Mouse (Mus musculus): ENCODE measurements around the gene Gramd4. TPM values are rescaled to one million over a fixed set of nuclear protein-coding genes. Genes with fewer than 3 reads are reported as not detected.
A peak's percentile ranks its signal among the peaks of the same experiment; 100 is the strongest.

Gene Gramd4
- polyA plus RNA-seq, 1 experiment from 2014 or later = 6.4 TPM

DNA sequence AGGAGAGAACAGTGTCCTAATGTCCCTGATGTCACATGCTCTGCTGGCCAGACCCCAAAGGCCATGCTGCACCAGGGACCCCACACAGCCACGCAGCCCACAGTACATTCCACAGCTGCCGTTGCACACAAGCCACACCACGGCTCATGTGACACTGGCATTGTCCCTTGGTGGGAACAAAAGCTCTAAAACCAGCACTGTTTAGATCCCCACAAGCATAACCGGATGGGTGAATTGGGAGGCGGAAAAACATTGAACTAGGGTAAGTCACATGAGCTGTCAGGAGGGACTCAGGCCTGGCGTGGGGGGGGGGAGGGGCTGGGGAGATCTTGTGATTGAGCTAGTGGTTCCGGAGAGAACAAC lies 111.0 kb downstream of the Gramd4 start:
- 64% methylated on average over 7 of the region's 7 CpGs for WGBS
- H3K36me3 ChIP-seq (ENCODE audit: control insufficient read depth, insufficient read depth) = peaks cover 7% of the 10 kb centered on the region; the same call in 1 of the 2 replicates
- no peak overlapping the region for H3K4me2 ChIP-seq (replicated peaks; ENCODE audit: low read depth)
- TF ChIP-seq CTCF (IDR thresholded peaks at IDR 0.05; ENCODE audit: low read depth) = no peak
- H3K4me3 ChIP-seq (ENCODE audit: low read depth, low read length) = no peak overlapping the region
- H3K9me3 ChIP-seq (ENCODE audit: control insufficient read depth) = no peaks in the 10 kb centered on the region
- H3K27me3 ChIP-seq (replicated peaks; ENCODE audit: control insufficient read depth, insufficient read depth, low read length) = no peaks in the 10 kb centered on the region
- no peak overlapping the region for H3K9ac ChIP-seq (ENCODE audit: low read depth, low read length)
- H3K27ac ChIP-seq (ENCODE audit: low read depth, low read length) = no peak overlapping the region
- ATAC-seq = no peak
- H3K4me1 ChIP-seq (replicated peaks; ENCODE audit: control insufficient read depth, insufficient read depth, low read length) = peaks cover 8% of the 10 kb centered on the region

DNA sequence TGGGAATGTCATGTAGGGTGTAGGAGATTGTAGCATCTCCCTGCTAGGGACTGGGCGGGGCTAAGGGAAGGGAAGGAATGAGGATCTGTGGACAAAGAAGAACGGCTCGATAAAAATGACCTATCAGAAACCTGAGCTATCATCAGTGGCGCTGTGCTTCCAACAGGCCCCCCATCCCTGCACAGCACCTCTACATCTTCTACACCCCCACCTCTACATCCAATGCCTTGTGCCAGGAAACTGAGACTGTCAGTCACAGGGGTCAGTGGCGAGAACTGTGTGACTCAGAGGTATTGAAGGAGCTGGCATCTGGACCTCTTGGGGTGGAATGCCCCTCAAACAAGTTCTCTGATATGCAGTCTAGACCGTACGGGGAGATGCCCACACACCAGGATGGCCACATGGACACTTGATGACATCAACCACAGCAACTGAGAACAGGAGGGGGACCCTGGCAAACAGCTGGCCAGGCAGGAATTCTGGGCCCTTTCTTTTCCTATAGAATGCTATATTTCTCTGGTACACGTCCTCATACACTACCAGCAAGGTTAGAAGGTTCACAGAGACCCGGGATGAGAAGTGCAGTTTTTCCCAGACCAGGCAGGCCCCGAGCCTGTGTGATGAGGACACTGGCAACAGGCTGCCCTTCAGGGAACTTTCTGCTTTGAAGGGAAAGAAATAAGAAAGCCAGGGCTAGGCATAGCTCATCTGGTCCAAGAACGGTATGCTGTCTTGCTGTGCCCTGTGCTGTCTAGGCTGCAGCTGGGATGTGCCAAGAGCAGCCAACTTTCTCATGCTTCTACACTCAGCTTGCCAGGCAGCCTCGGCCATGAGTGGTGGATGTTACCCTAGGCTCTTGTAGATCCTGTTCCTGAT lies 111.7 kb downstream of the Gramd4 start:
- H3K9me3 ChIP-seq (ENCODE audit: control insufficient read depth) = no peaks in the 10 kb centered on the region

DNA sequence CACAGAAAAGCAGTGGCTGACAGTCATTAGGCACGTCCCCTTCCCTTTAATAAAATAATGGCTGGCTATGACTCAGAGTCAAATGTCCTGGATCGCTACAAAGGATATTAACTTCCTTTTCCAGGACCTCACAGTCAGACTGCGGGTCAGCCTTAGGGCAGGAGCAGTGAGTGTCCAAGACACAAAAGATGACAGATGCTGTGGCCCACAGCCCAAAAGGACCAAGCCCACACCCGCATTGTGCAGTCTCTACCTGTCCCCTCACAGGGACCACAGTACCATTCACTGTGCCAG lies 112.3 kb downstream of the Gramd4 start:
- no peak for TF ChIP-seq CTCF (IDR thresholded peaks at IDR 0.05; ENCODE audit: low read depth)
- Histone ChIP-seq H3K36me3 (ENCODE audit: control insufficient read depth, insufficient read depth) (peaks cover 1% of the 10 kb centered on the region; the same call in 1 of the 2 replicates), H3K4me2 (replicated peaks; ENCODE audit: low read depth) (no peak overlapping the region), H3K4me1 (replicated peaks; ENCODE audit: control insufficient read depth, insufficient read depth, low read length) (peaks cover 12% of the 10 kb centered on the region), H3K9ac (ENCODE audit: low read depth, low read length) (no peak overlapping the region), H3K4me3 (ENCODE audit: low read depth, low read length) (no peak overlapping the region), H3K27ac (ENCODE audit: low read depth, low read length) (no peak overlapping the region; the same call in 1 of the 2 replicates), H3K27me3 (replicated peaks; ENCODE audit: control insufficient read depth, insufficient read depth, low read length) (no peaks in the 10 kb centered on the region), H3K9me3 (ENCODE audit: control insufficient read depth) (no peaks in the 10 kb centered on the region)
- no peak for ATAC-seq
- WGBS = 69% methylated on average over 4 of the region's 4 CpGs

More for the DNA sequence above, 111.7 kb downstream of the Gramd4 start:
- no peak for ATAC-seq
- Histone ChIP-seq H3K9ac (ENCODE audit: low read depth, low read length) (no peak overlapping the region), H3K27me3 (replicated peaks; ENCODE audit: control insufficient read depth, insufficient read depth, low read length) (no peaks in the 10 kb centered on the region), H3K36me3 (ENCODE audit: control insufficient read depth, insufficient read depth) (peaks cover 4% of the 10 kb centered on the region; the same call in 1 of the 2 replicates), H3K4me1 (replicated peaks; ENCODE audit: control insufficient read depth, insufficient read depth, low read length) (peaks cover 12% of the 10 kb centered on the region), H3K4me2 (replicated peaks; ENCODE audit: low read depth) (no peak overlapping the region), H3K27ac (ENCODE audit: low read depth, low read length) (no peak overlapping the region), H3K4me3 (ENCODE audit: low read depth, low read length) (no peak overlapping the region)
- no peak for TF ChIP-seq CTCF (IDR thresholded peaks at IDR 0.05; ENCODE audit: low read depth)
- WGBS = 82% methylated on average over 12 of the region's 12 CpGs

DNA sequence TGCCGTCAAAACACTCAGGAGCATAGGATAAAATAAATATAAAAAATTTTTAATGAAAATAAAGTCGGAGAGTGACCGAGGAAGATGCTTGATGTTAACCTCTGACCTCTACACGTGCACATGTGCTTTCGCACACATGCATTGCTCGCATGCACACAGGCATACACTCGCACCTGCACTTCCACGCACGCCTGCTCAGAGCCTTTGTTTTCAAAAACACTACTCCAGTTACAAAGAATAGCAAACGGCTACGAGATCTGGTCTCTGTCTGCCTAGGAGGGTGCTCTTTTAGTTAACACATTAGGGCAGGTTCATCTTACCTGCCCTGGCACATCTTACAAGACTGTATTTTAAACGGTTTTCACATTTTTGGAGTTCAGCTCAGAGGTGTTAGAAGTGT lies 113.8 kb downstream of the Gramd4 start:
- 82% methylated on average over 12 of the region's 12 CpGs for WGBS
- H3K27me3 ChIP-seq (replicated peaks; ENCODE audit: control insufficient read depth, insufficient read depth, low read length) = no peaks in the 10 kb centered on the region
- no peaks in the 10 kb centered on the region for H3K36me3 ChIP-seq (ENCODE audit: control insufficient read depth, insufficient read depth)
- H3K27ac ChIP-seq (ENCODE audit: low read depth, low read length) = no peak overlapping the region
- no peak overlapping the region for H3K4me2 ChIP-seq (replicated peaks; ENCODE audit: low read depth)
- H3K9me3 ChIP-seq (ENCODE audit: control insufficient read depth) = no peaks in the 10 kb centered on the region
- ATAC-seq = no peak
- no peak overlapping the region for H3K4me3 ChIP-seq (ENCODE audit: low read depth, low read length)
- H3K4me1 ChIP-seq (replicated peaks; ENCODE audit: control insufficient read depth, insufficient read depth, low read length) = peaks cover 12% of the 10 kb centered on the region
- TF ChIP-seq CTCF (IDR thresholded peaks at IDR 0.05; ENCODE audit: low read depth) = no peak
- no peak overlapping the region for H3K9ac ChIP-seq (ENCODE audit: low read depth, low read length)

DNA sequence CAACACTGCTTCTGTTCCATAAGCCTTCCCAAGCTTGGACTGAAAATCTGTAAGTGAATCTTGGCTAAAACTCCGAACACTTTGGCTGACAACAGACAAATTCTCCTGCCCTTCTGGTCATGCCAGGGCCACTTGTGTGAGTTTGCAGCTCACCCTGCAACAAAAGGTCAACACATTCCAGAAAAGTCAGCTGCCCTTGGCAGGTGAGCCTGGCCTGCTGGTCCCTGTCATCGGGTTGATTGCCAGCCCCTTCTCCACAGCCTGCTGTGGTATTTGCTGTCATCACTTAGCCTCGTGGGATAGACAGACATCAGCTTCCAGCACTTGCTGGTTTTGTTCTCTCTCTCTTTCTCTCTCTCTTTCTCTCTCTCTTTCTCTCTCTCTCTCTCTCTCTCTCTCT lies 114.6 kb downstream of the Gramd4 start:
- Histone ChIP-seq H3K9ac (ENCODE audit: low read depth, low read length) (no peak overlapping the region), H3K9me3 (ENCODE audit: control insufficient read depth) (no peaks in the 10 kb centered on the region), H3K4me1 (replicated peaks; ENCODE audit: control insufficient read depth, insufficient read depth, low read length) (peaks cover 12% of the 10 kb centered on the region), H3K4me2 (replicated peaks; ENCODE audit: low read depth) (no peak overlapping the region), H3K4me3 (ENCODE audit: low read depth, low read length) (no peak overlapping the region), H3K27ac (ENCODE audit: low read depth, low read length) (no peak overlapping the region), H3K27me3 (replicated peaks; ENCODE audit: control insufficient read depth, insufficient read depth, low read length) (no peaks in the 10 kb centered on the region), H3K36me3 (ENCODE audit: control insufficient read depth, insufficient read depth) (no peaks in the 10 kb centered on the region)
- WGBS = 45% methylated on average over 3 of the region's 3 CpGs
- no peak for ATAC-seq
- no peak for TF ChIP-seq CTCF (IDR thresholded peaks at IDR 0.05; ENCODE audit: low read depth)

DNA sequence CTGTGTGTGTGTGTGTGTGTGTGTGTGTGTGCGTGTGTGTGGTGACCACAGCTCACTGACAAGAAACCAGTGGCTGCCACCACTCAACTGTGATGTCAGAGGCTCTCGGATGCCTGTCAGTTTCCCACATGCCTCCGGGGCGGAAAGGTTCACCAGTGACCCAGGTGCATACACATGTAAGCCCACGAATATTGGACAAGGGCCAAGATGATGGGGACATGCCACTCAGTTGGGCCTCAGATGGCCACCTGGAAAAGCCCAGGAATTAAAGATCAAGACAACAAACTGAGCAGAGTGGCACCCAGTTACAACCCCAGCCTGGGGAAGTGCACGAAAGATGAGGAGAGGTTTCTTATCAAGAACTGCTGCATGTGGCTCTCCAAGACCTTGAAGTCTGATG lies 115.0 kb downstream of the Gramd4 start:
- no peak for TF ChIP-seq CTCF (IDR thresholded peaks at IDR 0.05; ENCODE audit: low read depth)
- Histone ChIP-seq H3K4me2 (replicated peaks; ENCODE audit: low read depth) (no peak overlapping the region), H3K4me1 (replicated peaks; ENCODE audit: control insufficient read depth, insufficient read depth, low read length) (peaks cover 12% of the 10 kb centered on the region), H3K36me3 (ENCODE audit: control insufficient read depth, insufficient read depth) (no peaks in the 10 kb centered on the region), H3K27me3 (replicated peaks; ENCODE audit: control insufficient read depth, insufficient read depth, low read length) (no peaks in the 10 kb centered on the region), H3K9ac (ENCODE audit: low read depth, low read length) (no peak overlapping the region), H3K9me3 (ENCODE audit: control insufficient read depth) (no peaks in the 10 kb centered on the region), H3K4me3 (ENCODE audit: low read depth, low read length) (no peak overlapping the region), H3K27ac (ENCODE audit: low read depth, low read length) (no peak overlapping the region)
- WGBS = 64% methylated on average over 6 of the region's 6 CpGs
- 0 out of 2 replicates have a peak, but pooled peaks have one; percentile 23 for ATAC-seq

Measured in intestine, postnatal 0 days (tissue).